Mouse (Mus musculus): ENCODE measurements around the gene Zfp217. TPM values are rescaled to one million over a fixed set of nuclear protein-coding genes. Genes with fewer than 3 reads are reported as not detected.

Zfp217 gene
- total and polyA plus RNA-seq, 3 experiments: 5.3 to 12.1 (median 10.0) TPM

DNA sequence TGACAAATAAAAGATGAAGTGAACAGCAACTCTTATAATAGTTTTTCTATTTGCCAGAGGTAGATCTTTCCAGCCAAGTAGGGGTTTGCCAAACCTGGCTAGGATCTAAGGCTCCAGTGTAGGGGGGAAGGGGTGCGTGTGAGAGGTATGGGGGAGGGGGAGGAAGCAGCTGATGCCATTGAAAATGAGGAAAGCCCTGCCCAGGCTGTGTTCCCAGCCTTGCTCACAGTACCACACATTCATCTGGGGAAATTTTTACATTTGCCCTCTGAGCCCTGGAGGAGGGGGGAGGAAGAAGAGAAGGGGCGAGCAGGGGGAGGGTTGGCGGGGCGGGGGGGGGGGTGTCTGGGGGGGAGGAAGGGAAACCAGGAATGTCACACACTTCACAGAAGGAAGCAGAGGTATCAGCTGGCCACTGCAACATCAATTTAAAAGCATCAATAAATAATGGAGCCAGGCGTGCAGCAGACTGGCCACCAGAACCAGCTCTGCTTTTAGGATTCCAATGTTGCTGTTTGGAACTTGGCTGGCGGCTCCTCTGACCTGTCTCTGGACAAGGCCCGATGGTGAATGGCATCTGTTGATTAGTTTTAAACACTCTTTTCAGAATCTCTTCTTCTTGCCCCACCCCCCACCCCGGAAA, 28.5 kb upstream of the Zfp217 start:
- peaks cover 8 to 30% of the 10 kb centered on the region in 2 experiments for H3K4me1 ChIP-seq (ENCODE audit: control insufficient read depth in 1 of 2, insufficient read depth in 2 of 2)
- no peaks in the 10 kb centered on the region for H3K27me3 ChIP-seq (replicated peaks)
- H3K79me2 ChIP-seq (replicated peaks; ENCODE audit: control insufficient read depth, extremely low read depth, insufficient read depth, poor library complexity, severe bottlenecking): no peaks in the 10 kb centered on the region
- DNase-seq (ENCODE audit: extremely low read depth): no peak
- no peaks in the 10 kb centered on the region for H3K9me3 ChIP-seq (replicated peaks; ENCODE audit: low read length)
- in situ Hi-C loops (cut with MboI; ENCODE audit: low pct_ligation_motif_present, low pct_unique_long_range_greater_than_20kb, low sequenced_read_pairs) (no loop called here), dilution Hi-C loops (cut with MboI; ENCODE audit: extremely low pct_ligation_motif_present, extremely low pct_unique_long_range_greater_than_20kb, low sequenced_read_pairs) (no loop called here)
- no peak overlapping the region for H3K9ac ChIP-seq (ENCODE audit: insufficient read depth, low read depth)
- no peak overlapping the region for H3K27ac ChIP-seq (ENCODE audit: insufficient read depth, low read depth)
- TF ChIP-seq NELFE (IDR thresholded peaks at IDR 0.05; ENCODE audit: low read depth, low read length) (no peak), HCFC1 (IDR thresholded peaks at IDR 0.05; ENCODE audit: low read depth, low read length) (no peak), ELF1 (IDR thresholded peaks at IDR 0.05; ENCODE audit: low read depth, low read length) (no peak)
- H3K36me3 ChIP-seq (replicated peaks in 1 of 2; ENCODE audit: control insufficient read depth in 1 of 2, insufficient read depth in 1 of 2, low read length in 1 of 2): no peaks in the 10 kb centered on the region
- H3K4me2 ChIP-seq (ENCODE audit: insufficient read depth, low read depth, poor library complexity, severe bottlenecking): no peak overlapping the region
- H3K4me3 ChIP-seq (replicated peaks in 1 of 3; ENCODE audit: low read depth in 2 of 3, low read length in 2 of 3, poor library complexity in 1 of 3): no peak overlapping the region

DNA sequence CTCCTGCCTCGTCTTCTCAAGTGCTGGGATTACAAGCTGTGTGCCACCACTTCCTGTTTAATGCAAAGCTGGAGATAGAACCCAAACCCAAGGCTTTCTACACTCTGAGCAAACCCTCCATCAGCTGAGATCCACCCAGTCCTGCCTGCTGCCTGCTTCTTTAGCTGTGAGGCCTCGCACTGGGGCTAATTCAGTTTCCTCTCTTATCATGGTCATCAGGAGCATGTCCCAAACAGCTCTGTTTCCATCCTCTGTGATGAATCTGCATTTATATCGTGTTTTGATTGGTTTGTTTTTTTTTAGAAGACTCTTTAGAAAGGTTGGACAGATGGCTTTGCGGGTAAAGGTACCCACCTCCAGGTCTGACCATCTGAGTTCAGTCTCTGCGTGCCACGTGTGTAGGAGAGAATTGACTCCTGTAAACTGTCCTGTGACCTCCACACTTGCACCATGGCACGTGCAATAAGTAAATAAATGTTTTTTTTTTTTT, 27.8 kb upstream of the Zfp217 start:
- DNase-seq (ENCODE audit: extremely low read depth): no peak
- TF ChIP-seq MXI1 (IDR thresholded peaks at IDR 0.05; ENCODE audit: low read depth, low read length): no peak
- no peak for TF ChIP-seq SMC3 (IDR thresholded peaks at IDR 0.05; ENCODE audit: low read depth, low read length)
- TF ChIP-seq MAZ (IDR thresholded peaks at IDR 0.05; ENCODE audit: low read depth, low read length): no peak
- TF ChIP-seq CHD2 (IDR thresholded peaks at IDR 0.05; ENCODE audit: low read length): no peak
- TF ChIP-seq NELFE (IDR thresholded peaks at IDR 0.05; ENCODE audit: low read depth, low read length): no peak
- no peaks in the 10 kb centered on the region for H3K79me2 ChIP-seq (replicated peaks; ENCODE audit: control insufficient read depth, extremely low read depth, insufficient read depth, poor library complexity, severe bottlenecking)
- H3K4me3 ChIP-seq (replicated peaks in 1 of 3; ENCODE audit: low read depth in 2 of 3, low read length in 2 of 3, poor library complexity in 1 of 3): no peak overlapping the region
- no peaks in the 10 kb centered on the region for H3K27me3 ChIP-seq (replicated peaks)
- no peaks in the 10 kb centered on the region for H3K36me3 ChIP-seq (replicated peaks in 1 of 2; ENCODE audit: control insufficient read depth in 1 of 2, insufficient read depth in 1 of 2, low read length in 1 of 2)
- dilution Hi-C loops (cut with MboI; ENCODE audit: extremely low pct_ligation_motif_present, extremely low pct_unique_long_range_greater_than_20kb, low sequenced_read_pairs) (no loop called here), in situ Hi-C loops (cut with MboI; ENCODE audit: low pct_ligation_motif_present, low pct_unique_long_range_greater_than_20kb, low sequenced_read_pairs) (no loop called here)
- no peaks in the 10 kb centered on the region for H3K9me3 ChIP-seq (replicated peaks; ENCODE audit: low read length)
- H3K4me1 ChIP-seq (ENCODE audit: control insufficient read depth in 1 of 2, insufficient read depth in 2 of 2): peaks cover 8 to 30% of the 10 kb centered on the region in 2 experiments
- H3K9ac ChIP-seq (ENCODE audit: insufficient read depth, low read depth): no peak overlapping the region
- H3K27ac ChIP-seq (ENCODE audit: insufficient read depth, low read depth): no peak overlapping the region
- H3K4me2 ChIP-seq (ENCODE audit: insufficient read depth, low read depth, poor library complexity, severe bottlenecking): no peak overlapping the region

DNA sequence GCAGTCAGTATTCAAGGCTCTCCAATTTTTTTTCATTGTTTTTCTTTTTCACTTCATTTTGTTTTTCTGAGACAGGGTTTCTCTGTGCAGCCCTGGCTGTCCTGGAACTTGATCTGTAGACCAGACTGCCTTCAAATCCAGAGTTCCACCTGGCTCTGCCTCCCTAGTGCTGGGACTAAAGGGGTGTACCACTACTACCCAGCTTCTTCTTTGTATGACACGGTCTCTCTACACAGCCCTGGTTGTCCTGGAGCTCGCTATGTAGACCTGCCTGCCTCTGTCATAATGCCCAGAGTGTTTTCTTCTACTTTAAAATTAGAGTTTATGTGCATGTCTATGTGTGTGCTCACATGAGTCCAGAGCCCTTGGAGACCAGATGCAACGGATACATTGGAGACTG, 27.3 kb upstream of the Zfp217 start:
- Histone ChIP-seq H3K4me2 (ENCODE audit: insufficient read depth, low read depth, poor library complexity, severe bottlenecking) (no peak overlapping the region), H3K79me2 (replicated peaks; ENCODE audit: control insufficient read depth, extremely low read depth, insufficient read depth, poor library complexity, severe bottlenecking) (no peaks in the 10 kb centered on the region), H3K9ac (ENCODE audit: insufficient read depth, low read depth) (no peak overlapping the region), H3K27ac (ENCODE audit: insufficient read depth, low read depth) (no peak overlapping the region), H3K27me3 (replicated peaks) (no peaks in the 10 kb centered on the region), H3K9me3 (replicated peaks; ENCODE audit: low read length) (no peaks in the 10 kb centered on the region), H3K4me1 (ENCODE audit: control insufficient read depth in 1 of 2, insufficient read depth in 2 of 2) (peaks cover 8 to 30% of the 10 kb centered on the region in 2 experiments), H3K4me3 (replicated peaks in 1 of 3; ENCODE audit: low read depth in 2 of 3, low read length in 2 of 3, poor library complexity in 1 of 3) (no peak overlapping the region), H3K36me3 (replicated peaks in 1 of 2; ENCODE audit: control insufficient read depth in 1 of 2, insufficient read depth in 1 of 2, low read length in 1 of 2) (no peaks in the 10 kb centered on the region)
- TF ChIP-seq MYC (IDR thresholded peaks at IDR 0.05; ENCODE audit: low read depth, low read length) (no peak), UBTF (IDR thresholded peaks at IDR 0.05; ENCODE audit: low read depth, low read length) (no peak), ZNF384 (IDR thresholded peaks at IDR 0.05; ENCODE audit: low read depth, low read length) (no peak), ZKSCAN1 (IDR thresholded peaks at IDR 0.05; ENCODE audit: borderline replicate concordance, low read depth, low read length) (no peak), USF1 (IDR thresholded peaks at IDR 0.05; ENCODE audit: low read depth, low read length) (no peak), CHD2 (IDR thresholded peaks at IDR 0.05; ENCODE audit: low read length) (no peak)
- no peak for DNase-seq (ENCODE audit: extremely low read depth)
- dilution Hi-C loops (cut with MboI; ENCODE audit: extremely low pct_ligation_motif_present, extremely low pct_unique_long_range_greater_than_20kb, low sequenced_read_pairs) (no loop called here), in situ Hi-C loops (cut with MboI; ENCODE audit: low pct_ligation_motif_present, low pct_unique_long_range_greater_than_20kb, low sequenced_read_pairs) (no loop called here)

Measured in CH12.LX (cell line).